In the genomic region with DNA sequence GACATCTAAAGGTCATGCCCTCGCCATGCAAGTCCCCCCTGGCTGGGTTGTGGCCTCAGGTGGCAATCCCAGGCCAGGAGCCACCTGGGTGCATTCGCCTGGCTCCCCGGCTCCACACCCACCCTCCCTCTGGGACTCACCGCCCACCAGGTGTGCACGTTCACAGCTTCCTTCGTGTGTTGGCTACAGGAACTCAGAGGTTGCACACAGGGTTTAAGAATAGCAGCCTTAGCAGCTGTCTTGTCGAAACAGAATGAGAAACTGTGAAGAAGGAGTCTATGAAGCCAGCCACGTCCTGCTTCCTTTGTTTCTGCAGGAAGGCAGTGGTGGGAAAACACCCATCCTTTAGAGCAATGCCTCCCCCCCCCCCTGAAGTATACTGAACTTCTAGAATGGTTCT, we compare ENCODE assay signal across 19 mouse cellular contexts.
DNase-seq lines count a peak whose midpoint lies in the region; ATAC-seq and TF ChIP-seq lines count a peak whose summit lies in the region.
"Had no signal": no experiment of that assay in that cellular context is flagged by ENCODE, and none has a peak within 500 bp of the region (broad histone marks: within the 10 kb centered on the region; RNA-seq: fewer than 3 reads in every experiment).

No protein-coding gene starts in this region.

- intact Hi-C loops in left cerebral cortex, postnatal 25 days (cut with DNase I): loop anchor here (1.0 to 2.0 kb wide), 2 partner anchors 43 to 118 kb away; no protein-coding TSS in a partner anchor
- intact Hi-C loops in left cerebral cortex, postnatal 36 days (cut with DNase I): loop anchor here (5.0 kb wide), 1 partner anchor 42 kb away; no protein-coding TSS in a partner anchor

- ATAC-seq in hindbrain, embryonic 13.5 days (ENCODE audit: low FRiP score): no peak
- no peak for ATAC-seq in lung, postnatal 0 days
- ATAC-seq: liver, postnatal 0 days had no signal

- H3K4me3 ChIP-seq in hindbrain, embryonic 13.5 days: no peak overlapping the region
- H3K4me3 ChIP-seq in lung, postnatal 0 days (ENCODE audit: low read depth, low read length): no peak overlapping the region
- H3K4me3 ChIP-seq: neural tube, embryonic 12.5 days had no signal

- WGBS in hindbrain, embryonic 13.5 days: 59% methylated on average over 8 of the region's 8 CpGs
- 62% methylated on average over 8 of the region's 8 CpGs for WGBS in lung, postnatal 0 days

- peaks cover 30% of the 10 kb centered on the region for H3K4me1 ChIP-seq in hindbrain, embryonic 13.5 days (replicated peaks)
- 0 out of 2 replicates have a peak, but pooled peaks cover 6% of the 10 kb centered on the region for H3K4me1 ChIP-seq in lung, postnatal 0 days (ENCODE audit: insufficient read depth, low read depth, low read length)

- H3K27me3 ChIP-seq in hindbrain, embryonic 13.5 days: peaks cover 5% of the 10 kb centered on the region
- 0 out of 2 replicates have a peak, but pooled peaks cover 3% of the 10 kb centered on the region for H3K27me3 ChIP-seq in lung, postnatal 0 days (replicated peaks; ENCODE audit: insufficient read depth, low read length)
- H3K27me3 ChIP-seq: neural tube, embryonic 12.5 days had no signal

- TF ChIP-seq CTCF in lung, postnatal 0 days (IDR thresholded peaks at IDR 0.05): no peak

- peak; percentile 30 to 86 for DNase-seq in left cerebral cortex, postnatal 25 days (ENCODE audit: low spot score in 2 of 2)
- no peak for DNase-seq in left cerebral cortex, adult 11 months (ENCODE audit: low spot score)
- peak; percentile 40 to 57 for DNase-seq in left cerebral cortex, postnatal 36 days (ENCODE audit: low spot score in 2 of 2)
- DNase-seq in right cerebral cortex, postnatal 14 days: peak; percentile 21
- no peak for DNase-seq in ovary, postnatal 10 days (ENCODE audit: low spot score)
- no peak for DNase-seq in lung, postnatal 0 days (ENCODE audit: low spot score)
- DNase-seq: cerebellum, adult 11 months; cerebellum, postnatal 14 days; embryo, embryonic 11 days; gastrocnemius, postnatal 14 days; kidney, adult 9 months; layer of hippocampus, postnatal 36 days; liver; liver, postnatal 0 days; lung, postnatal 4 days; thymus, postnatal 36 days had no signal

- H3K9ac ChIP-seq in hindbrain, embryonic 13.5 days: no peak overlapping the region
- no peak overlapping the region for H3K9ac ChIP-seq in lung, postnatal 0 days (replicated peaks; ENCODE audit: low read depth)
- H3K9ac ChIP-seq: liver, postnatal 0 days; neural tube, embryonic 12.5 days had no signal

- no peaks in the 10 kb centered on the region for H3K36me3 ChIP-seq in hindbrain, embryonic 13.5 days
- no peaks in the 10 kb centered on the region for H3K36me3 ChIP-seq in lung, postnatal 0 days (ENCODE audit: insufficient read depth, low read length)
- H3K36me3 ChIP-seq: neural tube, embryonic 12.5 days had no signal

- H3K27ac ChIP-seq in hindbrain, embryonic 13.5 days: peak overlapping the region; percentile 86
- no peak overlapping the region for H3K27ac ChIP-seq in lung, postnatal 0 days (ENCODE audit: low read length)
- H3K27ac ChIP-seq: stomach, postnatal 0 days had no signal

- H3K9me3 ChIP-seq in hindbrain, embryonic 13.5 days: no peaks in the 10 kb centered on the region
- no peaks in the 10 kb centered on the region for H3K9me3 ChIP-seq in lung, postnatal 0 days (ENCODE audit: low read length)
- H3K9me3 ChIP-seq: neural tube, embryonic 12.5 days had no signal

- H3K4me2 ChIP-seq in hindbrain, embryonic 13.5 days: no peak overlapping the region
- no peak overlapping the region for H3K4me2 ChIP-seq in lung, postnatal 0 days (replicated peaks; ENCODE audit: low read depth, low read length)

- TF ChIP-seq EP300 in lung, postnatal 0 days (IDR thresholded peaks at IDR 0.05): no peak

Comparison
In these comparisons a context has a peak if more than half of its experiments do, and no peak if none do; other contexts are left out.
1. DNase-seq: peak in left cerebral cortex, postnatal 25 days (2 of 2), left cerebral cortex, postnatal 36 days (2 of 2) and right cerebral cortex, postnatal 14 days (single experiment); none in left cerebral cortex, adult 11 months (single experiment), ovary, postnatal 10 days (single experiment) and lung, postnatal 0 days (single experiment).